Mouse (Mus musculus): ENCODE data around the gene Ttc32. TPM values are rescaled to one million over a fixed set of nuclear protein-coding genes. Genes with fewer than 3 reads are reported as not detected.
A peak's percentile ranks its signal among the peaks of the same experiment; 100 is the strongest.

Ttc32 gene
- polyA plus RNA-seq, 1 experiment from 2014 or later: 8.9 TPM

DNA sequence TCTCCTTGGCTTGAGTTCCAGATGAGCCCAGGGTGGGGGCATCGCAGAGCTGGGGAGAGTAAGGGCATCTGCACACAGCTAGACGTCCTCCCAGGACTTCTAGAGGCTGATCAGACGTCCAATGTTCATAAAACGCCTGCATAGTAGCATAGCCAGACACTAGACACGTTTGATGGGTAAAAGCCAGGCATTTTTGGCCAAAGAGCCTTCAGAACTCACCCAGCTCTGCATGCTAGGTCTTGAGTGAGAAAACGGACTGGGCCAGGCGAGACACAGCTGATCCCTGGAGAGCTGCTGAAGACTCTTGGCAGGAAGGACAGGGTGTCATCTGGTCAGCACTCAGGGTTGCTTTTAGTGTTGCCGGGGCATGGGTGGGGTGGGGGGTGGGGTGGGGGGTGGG lies 18.3 kb downstream of the Ttc32 start:
- Histone ChIP-seq H3K9me3 (replicated peaks) (no peaks in the 10 kb centered on the region), H3K27ac (replicated peaks) (no peak overlapping the region), H3K4me3 (replicated peaks) (no peak overlapping the region), H3K27me3 (replicated peaks) (0 out of 2 replicates have a peak, but pooled peaks cover 3% of the 10 kb centered on the region), H3K36me3 (no peaks in the 10 kb centered on the region), H3K4me1 (no peaks in the 10 kb centered on the region), H3K9ac (replicated peaks) (no peak overlapping the region), H3K4me2 (no peak overlapping the region)
- 85% methylated on average over 8 of the region's 8 CpGs for WGBS
- no peak for ATAC-seq (ENCODE audit: low FRiP score)

DNA sequence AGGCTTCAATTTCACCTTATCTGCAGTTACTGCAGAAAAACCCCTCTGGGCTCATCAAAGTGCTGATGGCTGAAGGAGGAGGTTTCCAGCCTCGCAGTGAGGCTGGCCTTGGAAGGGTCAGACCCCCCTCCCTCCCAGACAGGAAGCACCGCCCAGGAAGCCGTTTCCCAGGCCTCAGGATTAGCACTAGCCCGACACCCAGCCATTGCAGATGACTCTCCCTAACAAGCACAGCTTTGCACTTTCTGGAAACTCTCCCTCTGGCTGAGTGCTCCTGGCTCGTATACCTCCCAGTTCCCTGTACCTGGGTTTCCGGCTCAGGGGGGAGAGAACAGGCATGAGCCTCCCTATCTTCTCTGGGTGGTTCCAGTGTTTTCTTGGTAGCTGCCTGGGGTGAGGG lies 21.0 kb downstream of the Ttc32 start:
- no peak for ATAC-seq (ENCODE audit: low FRiP score)
- Histone ChIP-seq H3K4me2 (no peak overlapping the region), H3K9ac (replicated peaks) (no peak overlapping the region), H3K9me3 (replicated peaks) (no peaks in the 10 kb centered on the region), H3K27ac (replicated peaks) (no peak overlapping the region), H3K4me1 (peaks cover 2% of the 10 kb centered on the region; the same call in 1 of the 2 replicates), H3K4me3 (replicated peaks) (no peak overlapping the region), H3K36me3 (no peaks in the 10 kb centered on the region), H3K27me3 (replicated peaks) (0 out of 2 replicates have a peak, but pooled peaks cover 3% of the 10 kb centered on the region)
- 36% methylated on average over 6 of the region's 6 CpGs for WGBS

DNA sequence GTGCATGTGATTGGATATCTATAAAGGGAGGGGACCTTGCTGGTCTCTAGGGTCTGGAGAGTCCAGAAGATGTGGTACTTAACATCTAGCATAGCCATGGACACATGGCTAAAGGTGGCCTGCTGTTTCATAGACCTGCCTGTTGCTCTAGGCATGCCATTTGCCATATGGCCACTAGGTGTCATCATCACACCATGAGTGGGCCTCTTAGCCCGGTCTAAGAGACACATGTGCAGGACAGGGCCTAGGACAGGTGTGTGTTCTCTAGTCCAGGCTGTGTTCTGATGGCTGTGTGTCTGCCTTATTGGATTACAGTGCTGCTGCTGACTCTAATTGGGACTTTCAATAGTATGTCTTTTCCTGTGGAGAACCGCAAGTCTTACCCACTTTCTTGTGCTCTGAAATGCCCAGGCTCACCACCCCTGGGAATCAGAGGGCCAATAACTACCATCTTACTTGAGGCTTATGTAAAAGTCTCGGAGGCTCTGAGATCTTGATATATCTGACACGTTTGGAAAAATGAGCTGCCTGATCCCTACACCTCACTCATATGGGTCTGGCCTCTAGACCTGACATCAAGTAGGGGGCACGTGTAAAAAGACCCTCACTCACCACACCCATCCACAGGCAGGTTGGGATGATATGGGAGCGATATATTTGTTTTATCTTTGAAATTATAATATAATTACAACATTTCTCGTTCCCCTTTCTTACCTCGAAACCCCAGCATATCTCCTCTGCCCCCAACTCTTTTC lies 22.5 kb downstream of the Ttc32 start:
- Histone ChIP-seq H3K4me2 (no peak overlapping the region), H3K4me3 (replicated peaks) (no peak overlapping the region), H3K9ac (replicated peaks) (no peak overlapping the region), H3K4me1 (peaks cover 2% of the 10 kb centered on the region; the same call in 1 of the 2 replicates), H3K9me3 (replicated peaks) (no peaks in the 10 kb centered on the region), H3K27me3 (replicated peaks) (0 out of 2 replicates have a peak, but pooled peaks cover 3% of the 10 kb centered on the region), H3K27ac (replicated peaks) (no peak overlapping the region), H3K36me3 (no peaks in the 10 kb centered on the region)
- peak; percentile 91 for ATAC-seq (ENCODE audit: low FRiP score)
- 62% methylated on average over 8 of the region's 8 CpGs for WGBS

DNA sequence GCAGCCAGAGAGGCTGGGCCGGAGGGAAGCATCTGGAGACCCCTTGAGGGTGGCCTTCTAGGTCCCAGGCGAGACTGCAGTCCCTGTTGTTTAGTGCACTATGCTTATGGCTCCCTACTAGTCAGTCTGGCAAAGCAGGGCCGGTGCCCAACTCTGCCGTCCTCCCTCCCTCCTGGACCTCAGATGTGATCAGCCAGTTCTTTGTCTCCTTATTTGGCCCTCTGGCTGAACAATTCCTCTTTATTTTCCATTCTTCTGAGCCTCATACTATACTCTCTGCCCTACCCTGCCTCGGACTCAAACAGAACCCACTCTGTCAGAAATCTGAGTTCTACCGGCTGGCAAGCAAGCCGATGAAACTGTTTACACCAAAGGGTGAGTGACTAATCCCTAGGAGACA lies 23.5 kb downstream of the Ttc32 start:
- Histone ChIP-seq H3K27ac (replicated peaks) (no peak overlapping the region), H3K4me3 (replicated peaks) (no peak overlapping the region), H3K4me2 (no peak overlapping the region), H3K9ac (replicated peaks) (no peak overlapping the region), H3K27me3 (replicated peaks) (0 out of 2 replicates have a peak, but pooled peaks cover 3% of the 10 kb centered on the region), H3K4me1 (peaks cover 2% of the 10 kb centered on the region; the same call in 1 of the 2 replicates), H3K9me3 (replicated peaks) (no peaks in the 10 kb centered on the region), H3K36me3 (no peaks in the 10 kb centered on the region)
- WGBS: 61% methylated on average over 7 of the region's 7 CpGs
- ATAC-seq (ENCODE audit: low FRiP score): no peak

DNA sequence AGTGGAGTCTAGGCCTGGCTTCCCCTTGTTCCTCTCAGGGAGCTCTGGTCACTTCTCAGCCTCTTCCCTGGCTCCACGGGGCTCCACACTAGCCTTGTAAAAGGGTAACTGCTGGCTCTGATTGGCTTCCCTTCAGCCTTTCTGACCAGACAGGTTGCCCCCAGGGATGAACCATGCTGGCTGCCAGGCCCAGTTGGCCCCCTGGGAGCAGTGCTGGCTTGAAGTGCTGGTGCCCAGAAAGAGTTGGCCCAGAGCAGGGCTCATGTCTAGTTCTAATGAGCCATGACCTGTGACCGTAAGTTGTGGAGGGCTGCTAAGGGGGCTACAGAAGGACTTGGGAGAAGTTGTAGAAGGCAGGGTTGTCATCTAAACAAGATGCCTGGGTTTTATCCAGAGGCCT lies 24.2 kb downstream of the Ttc32 start:
- H3K9me3 ChIP-seq (replicated peaks): no peaks in the 10 kb centered on the region
- no peak overlapping the region for H3K4me3 ChIP-seq (replicated peaks)
- H3K27ac ChIP-seq (replicated peaks): no peak overlapping the region
- no peaks in the 10 kb centered on the region for H3K36me3 ChIP-seq
- 0 out of 2 replicates have a peak, but pooled peaks cover 3% of the 10 kb centered on the region for H3K27me3 ChIP-seq (replicated peaks)
- no peak for ATAC-seq (ENCODE audit: low FRiP score)
- H3K9ac ChIP-seq (replicated peaks): no peak overlapping the region
- H3K4me1 ChIP-seq: peaks cover 2% of the 10 kb centered on the region; the same call in 1 of the 2 replicates
- WGBS: 70% methylated on average over 2 of the region's 2 CpGs
- no peak overlapping the region for H3K4me2 ChIP-seq

DNA sequence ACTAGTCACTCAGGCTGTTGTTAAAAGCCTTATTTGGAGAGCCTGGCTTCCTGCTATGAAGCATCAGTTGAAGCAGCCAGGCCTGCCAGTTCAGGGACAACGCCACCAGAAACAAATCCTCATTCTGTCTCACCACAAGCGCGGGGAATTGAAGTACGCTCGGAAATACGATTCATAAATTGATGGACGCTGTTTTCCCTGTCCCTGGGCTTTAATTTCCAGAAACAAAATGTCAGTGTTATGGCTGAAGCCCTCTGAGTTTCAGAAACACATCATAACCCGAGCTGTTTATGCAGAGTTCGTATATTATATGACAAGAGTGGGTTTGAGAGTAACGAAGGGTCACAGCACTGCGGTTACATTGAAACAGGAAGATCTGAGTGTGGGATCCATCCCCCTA lies 25.5 kb downstream of the Ttc32 start:
- H3K9ac ChIP-seq (replicated peaks): no peak overlapping the region
- H3K36me3 ChIP-seq: no peaks in the 10 kb centered on the region
- H3K9me3 ChIP-seq (replicated peaks): no peaks in the 10 kb centered on the region
- peaks cover 2% of the 10 kb centered on the region; the same call in 1 of the 2 replicates for H3K4me1 ChIP-seq
- no peak for ATAC-seq (ENCODE audit: low FRiP score)
- H3K27ac ChIP-seq (replicated peaks): no peak overlapping the region
- H3K27me3 ChIP-seq (replicated peaks): 0 out of 2 replicates have a peak, but pooled peaks cover 3% of the 10 kb centered on the region
- no peak overlapping the region for H3K4me2 ChIP-seq
- no peak overlapping the region for H3K4me3 ChIP-seq (replicated peaks)
- 72% methylated on average over 11 of the region's 11 CpGs for WGBS

DNA sequence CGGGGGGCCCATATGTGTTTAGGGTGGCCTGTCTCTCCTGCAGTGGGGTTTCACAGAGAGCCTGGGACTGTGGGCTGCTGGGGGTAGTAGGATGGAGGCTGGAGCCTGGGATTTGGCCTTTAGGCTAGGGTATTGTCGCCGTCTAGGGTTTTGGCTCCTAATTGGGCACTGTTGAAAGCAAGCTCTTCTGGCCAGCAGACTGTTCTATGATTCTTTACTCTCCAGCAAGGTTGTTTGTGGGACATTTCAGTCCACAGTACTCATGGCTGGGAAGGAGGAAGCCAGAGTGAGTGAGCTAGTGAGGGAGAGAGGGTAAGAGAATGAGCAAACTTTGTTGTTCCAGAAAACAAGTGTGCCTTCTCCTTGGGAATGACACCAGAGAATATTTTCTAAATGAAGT lies 29.7 kb downstream of the Ttc32 start:
- no peaks in the 10 kb centered on the region for H3K27me3 ChIP-seq (replicated peaks)
- H3K9ac ChIP-seq (replicated peaks): no peak overlapping the region
- ATAC-seq (ENCODE audit: low FRiP score): no peak
- peaks cover 2% of the 10 kb centered on the region; the same call in 1 of the 2 replicates for H3K4me1 ChIP-seq
- no peaks in the 10 kb centered on the region for H3K36me3 ChIP-seq
- WGBS: 89% methylated on average over 3 of the region's 3 CpGs
- H3K4me2 ChIP-seq: no peak overlapping the region
- H3K9me3 ChIP-seq (replicated peaks): no peaks in the 10 kb centered on the region
- no peak overlapping the region for H3K27ac ChIP-seq (replicated peaks)
- H3K4me3 ChIP-seq (replicated peaks): no peak overlapping the region

DNA sequence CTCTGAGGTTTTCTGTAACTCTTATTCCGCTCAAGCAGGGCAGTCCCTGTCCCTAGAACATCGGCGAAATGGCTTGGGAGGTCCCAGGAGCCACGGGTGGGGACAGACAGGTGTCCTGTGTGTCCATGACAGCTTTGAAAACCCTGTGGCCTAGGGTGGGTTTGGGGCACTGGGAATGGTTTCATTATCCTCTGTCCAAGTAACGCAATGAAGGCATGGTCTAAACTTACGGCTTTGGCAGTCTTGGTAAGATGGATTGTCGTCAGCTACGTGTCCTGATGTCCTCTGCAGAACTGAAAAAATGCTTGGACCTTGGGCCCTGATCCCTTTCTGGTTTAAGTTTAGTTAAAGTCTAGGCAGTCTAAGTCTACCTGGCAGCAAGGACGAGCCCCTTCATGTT lies 30.2 kb downstream of the Ttc32 start:
- no peaks in the 10 kb centered on the region for H3K36me3 ChIP-seq
- ATAC-seq (ENCODE audit: low FRiP score): no peak
- H3K4me3 ChIP-seq (replicated peaks): no peak overlapping the region
- peaks cover 2% of the 10 kb centered on the region; the same call in 1 of the 2 replicates for H3K4me1 ChIP-seq
- WGBS: 92% methylated on average over 9 of the region's 9 CpGs
- H3K9me3 ChIP-seq (replicated peaks): no peaks in the 10 kb centered on the region
- H3K9ac ChIP-seq (replicated peaks): no peak overlapping the region
- H3K27me3 ChIP-seq (replicated peaks): no peaks in the 10 kb centered on the region
- H3K27ac ChIP-seq (replicated peaks): no peak overlapping the region
- H3K4me2 ChIP-seq: no peak overlapping the region

DNA sequence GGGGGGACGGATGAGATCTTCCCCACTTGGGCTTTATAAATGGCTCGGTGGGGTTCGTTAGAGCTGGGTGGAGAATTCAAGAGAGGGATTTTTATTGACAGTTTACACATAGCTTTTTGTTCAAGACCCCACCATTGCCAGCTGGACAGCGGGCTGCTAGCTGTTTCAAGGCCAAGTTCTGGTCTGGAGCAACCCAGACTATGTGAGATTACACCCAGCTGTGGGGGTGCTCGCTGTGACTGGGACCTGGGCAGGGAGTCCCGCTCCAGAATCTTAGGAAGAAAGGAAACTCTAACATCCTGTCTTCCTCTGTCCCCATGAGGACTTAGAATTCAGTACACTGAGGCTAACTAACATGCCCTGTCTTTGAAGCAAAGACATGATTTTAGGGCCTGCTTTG lies 33.8 kb downstream of the Ttc32 start:
- H3K27me3 ChIP-seq (replicated peaks): no peaks in the 10 kb centered on the region
- no peaks in the 10 kb centered on the region for H3K9me3 ChIP-seq (replicated peaks)
- 77% methylated on average over 6 of the region's 6 CpGs for WGBS
- no peak overlapping the region for H3K4me2 ChIP-seq
- H3K4me3 ChIP-seq (replicated peaks): no peak overlapping the region
- H3K4me1 ChIP-seq: no peaks in the 10 kb centered on the region
- no peak for ATAC-seq (ENCODE audit: low FRiP score)
- no peak overlapping the region for H3K9ac ChIP-seq (replicated peaks)
- H3K27ac ChIP-seq (replicated peaks): no peak overlapping the region
- no peaks in the 10 kb centered on the region for H3K36me3 ChIP-seq

DNA sequence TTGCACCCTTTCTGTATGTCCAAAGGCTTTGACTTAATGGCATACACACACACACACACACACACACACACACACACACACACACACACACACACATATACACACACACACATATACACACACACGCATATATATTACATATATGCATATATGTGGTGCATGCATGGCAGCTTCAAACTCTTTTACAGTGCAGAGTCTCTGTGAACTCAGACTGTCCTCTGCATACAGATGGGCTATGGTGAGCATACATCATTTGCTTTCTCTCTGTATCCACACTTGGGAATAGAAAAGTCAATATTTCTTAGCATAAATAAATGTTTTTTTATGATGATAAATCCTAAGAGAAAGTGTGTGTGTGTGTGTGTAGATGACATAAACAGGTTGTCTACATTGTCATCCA lies 41.3 kb downstream of the Ttc32 start:
- Histone ChIP-seq H3K4me3 (replicated peaks) (no peak overlapping the region), H3K4me1 (0 out of 2 replicates have a peak, but pooled peaks cover 3% of the 10 kb centered on the region), H3K36me3 (no peaks in the 10 kb centered on the region), H3K27me3 (replicated peaks) (no peaks in the 10 kb centered on the region), H3K4me2 (no peak overlapping the region), H3K9me3 (replicated peaks) (no peaks in the 10 kb centered on the region), H3K9ac (replicated peaks) (no peak overlapping the region), H3K27ac (replicated peaks) (no peak overlapping the region)
- WGBS: 100% methylated on average over 1 of the region's 1 CpGs
- 0 out of 2 replicates have a peak, but pooled peaks have one; percentile 41 for ATAC-seq (ENCODE audit: low FRiP score)

DNA sequence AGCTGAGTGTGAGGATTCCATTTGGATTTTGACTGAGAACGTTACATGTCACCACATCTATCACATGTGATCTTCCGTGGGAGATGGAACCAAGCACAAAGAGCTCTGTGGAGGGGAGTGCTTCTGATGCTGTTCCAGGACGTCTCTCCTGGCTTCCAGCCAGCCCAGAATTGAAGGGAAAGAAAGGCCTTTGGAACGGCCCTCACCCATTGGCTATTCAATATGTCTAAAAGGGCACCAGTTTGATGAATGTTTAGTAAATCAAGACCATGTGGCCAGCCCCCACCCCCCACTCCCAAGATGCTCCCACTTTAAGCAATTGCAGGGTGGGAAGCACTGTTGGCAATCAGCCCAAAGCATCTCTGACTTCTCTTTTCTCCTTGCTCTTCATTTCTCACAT lies 41.7 kb downstream of the Ttc32 start:
- WGBS: 21% methylated on average over 4 of the region's 4 CpGs
- no peak overlapping the region for H3K9ac ChIP-seq (replicated peaks)
- no peak overlapping the region for H3K4me2 ChIP-seq

DNA sequence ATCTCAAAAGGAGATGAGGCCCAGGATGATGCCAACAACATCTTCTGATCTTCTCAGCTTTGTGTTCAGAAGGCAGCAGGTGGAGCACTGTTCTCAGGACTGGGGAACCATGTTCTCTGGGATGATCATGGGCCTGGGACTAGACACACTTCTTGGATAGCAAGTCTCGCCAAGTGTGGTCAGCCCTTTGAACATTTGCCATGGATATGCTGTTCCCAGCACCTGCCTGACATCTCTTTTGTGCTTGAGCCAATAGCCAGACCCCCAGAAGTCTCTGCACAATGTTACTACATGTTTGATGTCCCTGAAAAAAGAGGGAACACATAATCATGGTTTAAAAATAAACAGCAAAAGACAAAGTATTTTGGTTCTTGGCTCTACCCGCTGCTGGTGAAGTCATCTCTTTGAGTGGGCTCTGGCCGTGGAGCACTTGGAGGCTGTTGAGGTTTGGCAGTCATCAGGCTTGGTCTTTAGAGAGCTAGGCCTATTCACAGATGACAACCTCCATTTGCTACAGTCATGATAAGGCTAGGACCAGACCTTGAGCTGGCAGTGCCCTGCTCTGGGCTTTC lies 47.8 kb downstream of the Ttc32 start:
- Histone ChIP-seq H3K9me3 (replicated peaks) (no peaks in the 10 kb centered on the region), H3K9ac (replicated peaks) (no peak overlapping the region), H3K4me3 (replicated peaks) (no peak overlapping the region), H3K4me1 (no peaks in the 10 kb centered on the region), H3K27me3 (replicated peaks) (no peaks in the 10 kb centered on the region), H3K4me2 (no peak overlapping the region), H3K27ac (replicated peaks) (no peak overlapping the region), H3K36me3 (no peaks in the 10 kb centered on the region)
- no peak for ATAC-seq (ENCODE audit: low FRiP score)
- WGBS: 97% methylated on average over 3 of the region's 3 CpGs

More for the DNA sequence above, 41.7 kb downstream of the Ttc32 start:
- Histone ChIP-seq H3K4me3 (replicated peaks) (no peak overlapping the region), H3K36me3 (no peaks in the 10 kb centered on the region), H3K4me1 (0 out of 2 replicates have a peak, but pooled peaks cover 3% of the 10 kb centered on the region), H3K9me3 (replicated peaks) (no peaks in the 10 kb centered on the region), H3K27ac (replicated peaks) (no peak overlapping the region), H3K27me3 (replicated peaks) (no peaks in the 10 kb centered on the region)
- peak; percentile 82; the same call in 1 of the 2 replicates for ATAC-seq (ENCODE audit: low FRiP score)

Data from neural tube, embryonic 15.5 days (tissue).